Mouse (Mus musculus): ENCODE results near the gene Cpne5.

GRCm38 (mm10) chr17:29259489-29259888 is 21.5 kb upstream of the Cpne5 start:
- TF ChIP-seq CTCF (IDR thresholded peaks at IDR 0.05 in 2 of 3, conservative IDR thresholded peaks at IDR 0.05 in 1 of 3; ENCODE audit: control insufficient read depth in 1 of 3, insufficient read depth in 1 of 3, low read depth in 2 of 3, low read length in 3 of 3, poor library complexity in 1 of 3, severe bottlenecking in 1 of 3) (peak; percentile 63 to 80 (median 73)), SMC3 (IDR thresholded peaks at IDR 0.05; ENCODE audit: low read depth, low read length) (peak; percentile 53), ZC3H11A (IDR thresholded peaks at IDR 0.05; ENCODE audit: low read depth, low read length) (no peak), CHD1 (IDR thresholded peaks at IDR 0.05; ENCODE audit: low read depth, low read length) (no peak), POLR2AphosphoS2 (IDR thresholded peaks at IDR 0.05; ENCODE audit: low read length) (no peak), EP300 (IDR thresholded peaks at IDR 0.05; ENCODE audit: low read depth in 1 of 2, low read length in 2 of 2) (no peak), KAT2A (conservative IDR thresholded peaks at IDR 0.05; ENCODE audit: low read depth, low read length) (no peak), POLR2A (IDR thresholded peaks at IDR 0.05; ENCODE audit: control insufficient read depth in 1 of 2, insufficient read depth in 1 of 2, low read depth in 1 of 2, low read length in 2 of 2, poor library complexity in 1 of 2) (no peak), UBTF (IDR thresholded peaks at IDR 0.05; ENCODE audit: borderline replicate concordance, insufficient read depth, low read depth, low read length) (no peak)
